Mouse (Mus musculus) intestine, postnatal 0 days (tissue): ENCODE results near the gene Naga. TPM values are rescaled to one million over a fixed set of nuclear protein-coding genes. Genes with fewer than 3 reads are reported as not detected.

ENCODE experiments used
- ATAC-seq: fragments of 200-750 bp; cut with Nextera tagmentation; 2 replicates; pipeline ENCODE4 v1.8.0; 2017; ENCODE audit warnings: mild to moderate bottlenecking, moderate TSS enrichment, moderate library complexity
- H3K27ac ChIP-seq: fragments of 300-500 bp; sonication (generic); 2 replicates; pipeline ENCODE4 v1.5.1; 2014; ENCODE audit warnings: mild to moderate bottlenecking, low read depth, low read length, moderate library complexity
- H3K27me3 ChIP-seq: fragments of 300-500 bp; sonication (generic); replicated peaks from 2 replicates; pipeline ENCODE4 v1.6.1; 2014; ENCODE audit warnings: low read length, mixed read lengths; ENCODE audit not compliant: control insufficient read depth, insufficient read depth
- H3K36me3 ChIP-seq: fragments of 300-500 bp; sonication (generic); 2 replicates; pipeline ENCODE4 v1.6.1; 2014; ENCODE audit warnings: mild to moderate bottlenecking, moderate library complexity; ENCODE audit not compliant: control insufficient read depth, insufficient read depth
- H3K4me1 ChIP-seq: fragments of 300-500 bp; sonication (generic); replicated peaks from 2 replicates; pipeline ENCODE4 v1.6.1; 2014; ENCODE audit warnings: antibody characterized with exemption, low read length, mixed read lengths; ENCODE audit not compliant: control insufficient read depth, insufficient read depth
- H3K4me2 ChIP-seq: fragments of 300-500 bp; sonication (generic); replicated peaks from 2 replicates; pipeline ENCODE4 v1.6.1; 2014; ENCODE audit warnings: low read depth, mild to moderate bottlenecking, moderate library complexity
- H3K4me3 ChIP-seq: fragments of 300-500 bp; sonication (generic); 2 replicates; pipeline ENCODE4 v1.5.1; 2014; ENCODE audit warnings: low read depth, low read length
- H3K9ac ChIP-seq: fragments of 300-500 bp; sonication (generic); 2 replicates; pipeline ENCODE4 v1.6.1; 2014; ENCODE audit warnings: mild to moderate bottlenecking, low read depth, low read length
- H3K9me3 ChIP-seq: fragments of 300-500 bp; sonication (generic); 2 replicates; pipeline ENCODE4 v1.6.1; 2016; ENCODE audit warnings: mixed run types; ENCODE audit not compliant: control insufficient read depth
- CTCF ChIP-seq: sonication (generic); IDR thresholded peaks from 2 replicates; pipeline ENCODE4 v1.5.1; 2016; ENCODE audit warnings: low read depth, mild to moderate bottlenecking, control low read depth, antibody characterized with exemption, moderate library complexity
- WGBS: fragments of 180-500 bp; shearing (Covaris S2); extraction: QIAGEN DNeasy Blood & Tissue Kit; methylation state at CpG from one replicate; pipeline ENCODE4 v1.1.7; 2014; 5-methylcytosine and 5-hydroxymethylcytosine counted together
- polyA plus RNA-seq: library from polyadenylated mRNA; unstranded; fragments of >200 nt; fragmentation: Nextera tagmentation; extraction: Ambion mirVana; gene quantifications from 2 replicates; pipeline ENCODE4 v1.2.1, GENCODE M21; 2015

The Naga gene
- polyA plus RNA-seq, 1 experiment from 2014 or later: 1,439 TPM

GRCm38 (mm10) chr15:82298764-82299561 is 39.8 kb downstream of the Naga start, which contains the start of gene Wbp2nl:
Gene Wbp2nl, plus strand, starts transcription at chr15:82298954.
- Histone ChIP-seq H3K27ac (no peak within 1 kb of the TSS), H3K4me2 (no peak within 1 kb of the TSS), H3K4me3 (no peak within 1 kb of the TSS), H3K9ac (no peak within 1 kb of the TSS), H3K27me3 (0 out of 2 replicates have a peak, but pooled peaks cover 4% of the 10 kb centered on the region), H3K9me3 (no peaks in the 10 kb centered on the region), H3K4me1 (no peaks in the 10 kb centered on the region), H3K36me3 (no peaks in the 10 kb centered on the region)
- TF ChIP-seq CTCF: no peak
- WGBS: 57% methylated on average over 39 of the region's 39 CpGs
- no peak for ATAC-seq

DNA sequence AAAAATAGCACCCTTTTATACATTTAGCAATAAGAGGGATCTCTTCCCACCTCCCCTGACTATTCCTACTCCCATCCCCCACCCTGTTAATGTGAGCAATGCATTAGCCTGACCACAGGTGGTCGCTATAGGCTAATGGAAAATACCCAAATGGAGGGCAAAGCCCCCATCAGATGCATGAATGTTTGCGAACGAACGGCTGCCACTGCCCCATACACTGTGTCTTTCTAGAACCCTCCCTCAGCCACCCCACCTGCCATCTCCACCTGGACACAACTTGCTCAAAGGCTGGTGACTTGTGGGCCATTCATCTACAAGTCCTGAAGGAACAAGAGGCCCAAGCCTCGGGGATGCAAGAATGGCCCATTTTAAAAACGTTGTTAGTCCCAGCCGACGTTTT is 44.7 kb downstream of the Naga start:
- H3K4me3 ChIP-seq: no peak overlapping the region
- 0 out of 2 replicates have a peak, but pooled peaks cover 9% of the 10 kb centered on the region for H3K27me3 ChIP-seq
- no peaks in the 10 kb centered on the region for H3K36me3 ChIP-seq
- TF ChIP-seq CTCF: peak; percentile 72
- H3K9me3 ChIP-seq: no peaks in the 10 kb centered on the region
- H3K9ac ChIP-seq: no peak overlapping the region
- WGBS: 48% methylated on average over 8 of the region's 8 CpGs
- no peak overlapping the region for H3K4me2 ChIP-seq
- H3K4me1 ChIP-seq: no peaks in the 10 kb centered on the region
- no peak for ATAC-seq
- no peak overlapping the region for H3K27ac ChIP-seq

DNA sequence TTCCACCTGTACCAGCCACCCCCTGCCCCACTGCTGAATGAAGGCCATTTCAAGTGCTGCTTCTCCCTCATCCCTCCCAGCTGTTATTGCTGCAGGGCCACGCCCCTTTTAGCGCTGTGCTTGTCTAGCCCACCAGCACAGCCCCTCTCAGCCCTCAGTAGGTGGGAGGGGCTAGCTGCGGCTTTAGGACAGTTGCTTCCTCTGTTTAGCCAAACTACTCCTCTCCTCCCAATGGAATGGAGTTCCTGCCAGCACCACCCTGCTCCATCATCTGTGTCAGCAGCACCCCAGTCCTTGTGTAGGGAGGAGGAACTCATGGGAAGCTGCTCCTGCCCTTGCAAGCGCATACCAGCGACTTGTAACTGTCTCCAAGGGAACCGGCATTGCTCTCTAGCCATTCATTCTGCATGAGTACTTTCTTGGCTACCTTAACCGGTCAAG is 45.4 kb downstream of the Naga start:
- no peaks in the 10 kb centered on the region for H3K4me1 ChIP-seq
- 15% methylated on average over 7 of the region's 7 CpGs for WGBS
- H3K9ac ChIP-seq: no peak overlapping the region
- no peaks in the 10 kb centered on the region for H3K9me3 ChIP-seq
- 0 out of 2 replicates have a peak overlapping the region, but pooled peaks have one; percentile 13 for H3K4me2 ChIP-seq
- H3K27ac ChIP-seq: no peak overlapping the region
- no peak overlapping the region for H3K4me3 ChIP-seq
- H3K36me3 ChIP-seq: no peaks in the 10 kb centered on the region
- ATAC-seq: no peak
- TF ChIP-seq CTCF: no peak
- 0 out of 2 replicates have a peak, but pooled peaks cover 5% of the 10 kb centered on the region for H3K27me3 ChIP-seq

GRCm38 (mm10) chr15:82292851-82293250 is 45.9 kb downstream of the Naga start:
- Histone ChIP-seq H3K36me3 (no peaks in the 10 kb centered on the region), H3K4me3 (no peak overlapping the region), H3K4me1 (no peaks in the 10 kb centered on the region), H3K27ac (no peak overlapping the region), H3K4me2 (no peak overlapping the region), H3K9ac (no peak overlapping the region), H3K27me3 (0 out of 2 replicates have a peak, but pooled peaks cover 5% of the 10 kb centered on the region), H3K9me3 (no peaks in the 10 kb centered on the region)
- no peak for TF ChIP-seq CTCF
- WGBS: 18% methylated on average over 5 of the region's 5 CpGs
- ATAC-seq: no peak

GRCm38 (mm10) chr15:82290252-82290651 is 48.5 kb downstream of the Naga start:
- TF ChIP-seq CTCF: no peak
- Histone ChIP-seq H3K4me1 (no peaks in the 10 kb centered on the region), H3K9me3 (no peaks in the 10 kb centered on the region), H3K36me3 (no peaks in the 10 kb centered on the region), H3K27me3 (0 out of 2 replicates have a peak, but pooled peaks cover 5% of the 10 kb centered on the region), H3K4me2 (no peak overlapping the region), H3K4me3 (no peak overlapping the region), H3K9ac (no peak overlapping the region), H3K27ac (no peak overlapping the region)
- WGBS: 77% methylated on average over 7 of the region's 7 CpGs
- ATAC-seq: no peak

GRCm38 (mm10) chr15:82286157-82286556 is 52.6 kb downstream of the Naga start:
- no peak for ATAC-seq
- WGBS: 57% methylated on average over 12 of the region's 12 CpGs

More at GRCm38 (mm10) chr15:82286157-82286556, 52.6 kb downstream of the Naga start:
- H3K9me3 ChIP-seq: no peaks in the 10 kb centered on the region
- no peak for TF ChIP-seq CTCF
- H3K9ac ChIP-seq: no peak overlapping the region
- H3K27ac ChIP-seq: no peak overlapping the region
- H3K4me1 ChIP-seq: no peaks in the 10 kb centered on the region
- no peak overlapping the region for H3K4me2 ChIP-seq
- H3K4me3 ChIP-seq: no peak overlapping the region
- no peaks in the 10 kb centered on the region for H3K27me3 ChIP-seq
- no peaks in the 10 kb centered on the region for H3K36me3 ChIP-seq
